Mouse (Mus musculus) lung, postnatal 0 days (tissue): ENCODE results near the gene Lxn.

Experiments
- CTCF ChIP-seq: IDR thresholded peaks from 2 replicates; pipeline ENCODE4 v1.5.1; 2016; ENCODE audit warnings: antibody characterized with exemption, mild to moderate bottlenecking
- EP300 ChIP-seq: IDR thresholded peaks from 2 replicates; pipeline ENCODE4 v1.6.1; 2016; ENCODE audit warnings: antibody characterized with exemption, mild to moderate bottlenecking, control low read depth

DNA sequence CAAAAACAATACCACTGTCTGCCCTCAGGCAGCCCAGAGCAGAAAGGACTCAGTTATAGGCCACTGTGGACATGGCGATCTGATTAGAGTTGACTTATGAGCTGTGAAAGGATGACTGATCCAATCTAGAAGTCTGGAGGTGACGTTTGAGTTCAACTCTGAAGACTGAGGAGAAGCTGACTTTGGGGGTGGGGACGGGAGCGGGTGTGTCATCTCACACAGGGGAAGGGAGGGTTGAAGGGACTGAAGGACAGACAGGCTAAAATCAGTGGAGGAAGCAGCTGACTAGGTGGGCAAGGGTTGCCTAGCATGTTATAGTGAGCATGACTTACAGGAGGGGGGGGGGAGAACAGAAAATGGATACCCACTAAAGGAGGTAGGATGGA lies 35.7 kb upstream of the Lxn start:
- TF ChIP-seq CTCF (no peak), EP300 (no peak)
